Mouse (Mus musculus): Measurements from ENCODE around the gene Gimap1. TPM values are rescaled to one million over a fixed set of nuclear protein-coding genes. Genes with fewer than 3 reads are reported as not detected.

The Gimap1 gene
- total RNA-seq (2012; rRNA removed) (not detected in 2 replicates), polyA plus RNA-seq (2012; ENCODE audit: insufficient read depth in 1 of 2, insufficient read length in 2 of 2, low read depth in 1 of 2, low replicate concordance in 2 of 2, missing spikeins in 1 of 2) (not detected)

DNA sequence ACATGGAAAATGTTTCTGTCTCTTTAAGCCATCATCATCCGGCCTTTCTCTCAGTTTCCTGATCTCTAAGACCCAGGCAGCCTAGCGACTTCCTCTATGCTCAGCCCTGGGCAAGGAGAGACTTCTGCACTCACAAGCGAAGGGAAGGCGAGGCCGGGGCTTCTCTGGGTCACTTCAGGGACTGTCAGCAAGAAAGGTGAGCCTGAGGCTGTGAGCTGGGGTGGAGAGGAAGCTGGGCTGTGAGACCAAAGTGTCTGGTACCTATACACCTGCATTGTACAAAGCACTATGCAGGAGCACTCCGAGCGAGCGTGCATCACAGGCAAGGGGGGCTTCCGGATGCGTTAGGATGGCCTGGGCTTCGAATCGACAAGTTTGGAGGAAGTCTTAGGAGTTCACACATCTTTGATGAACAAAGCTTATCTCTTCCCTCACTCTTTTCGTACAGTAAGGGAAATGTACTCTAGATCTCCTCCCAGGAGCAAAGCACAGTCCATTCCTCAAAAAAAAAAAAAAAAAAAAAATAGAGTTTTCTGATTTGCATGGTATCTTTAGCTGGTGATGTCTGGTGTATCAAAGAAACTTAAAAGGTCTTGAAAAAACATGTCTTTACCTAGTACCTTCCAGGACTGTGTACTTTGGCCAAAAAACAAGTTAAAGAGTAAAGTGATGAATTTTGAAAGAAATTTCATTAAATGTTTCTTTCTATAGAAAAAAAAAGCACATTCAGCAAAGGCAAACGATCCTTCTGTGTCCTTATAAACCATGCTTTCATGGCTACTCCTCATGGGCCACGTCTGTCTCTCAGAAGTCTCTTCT is at the start of gene Gimap1:
Gimap1 (plus strand) TSS at position 94 of the 819 bp plus-strand sequence.
- Histone ChIP-seq H3K27ac (ENCODE audit: control insufficient read depth, low read depth, low read length) (no peak within 1 kb of the TSS), H3K36me3 (ENCODE audit: control insufficient read depth in 1 of 2, insufficient read depth in 2 of 2, low read length in 2 of 2) (no peaks in the 10 kb centered on the region), H3K9ac (ENCODE audit: control insufficient read depth, low read depth, low read length, poor library complexity, severe bottlenecking) (no peak within 1 kb of the TSS), H3K4me1 (ENCODE audit: control insufficient read depth in 1 of 2, insufficient read depth in 2 of 2, low read length in 2 of 2) (no peaks in the 10 kb centered on the region), H3K9me3 (replicated peaks; ENCODE audit: insufficient read depth, low read length) (no peaks in the 10 kb centered on the region), H3K79me2 (ENCODE audit: control insufficient read depth, insufficient read depth, low read length, poor library complexity) (no peaks in the 10 kb centered on the region), H3K27me3 (ENCODE audit: control insufficient read depth in 1 of 2, insufficient read depth in 2 of 2, low read length in 2 of 2) (no peaks in the 10 kb centered on the region), H3K4me3 (ENCODE audit: control insufficient read depth in 1 of 2, insufficient read depth in 1 of 2, low read depth in 2 of 2, low read length in 2 of 2) (no peak within 1 kb of the TSS)
- no peak for DNase-seq (ENCODE audit: low read depth, low spot score)
- no peak for TF ChIP-seq E2F4 (IDR thresholded peaks at IDR 0.05; ENCODE audit: borderline replicate concordance, low read depth, low read length)
- no peak for TF ChIP-seq ETS1 (IDR thresholded peaks at IDR 0.05; ENCODE audit: low read depth, low read length)
- TF ChIP-seq ZMIZ1 (IDR thresholded peaks at IDR 0.05; ENCODE audit: low read depth, low read length) = no peak
- TF ChIP-seq MEF2A (IDR thresholded peaks at IDR 0.05; ENCODE audit: extremely low read depth, insufficient replicate concordance, low read depth, low read length, poor library complexity, severe bottlenecking) = no peak
- TF ChIP-seq POLR2AphosphoS2 (IDR thresholded peaks at IDR 0.05; ENCODE audit: low read length) = no peak
- TF ChIP-seq UBTF (IDR thresholded peaks at IDR 0.05; ENCODE audit: borderline replicate concordance, insufficient read depth, low read depth, low read length) = no peak
- no peak for TF ChIP-seq CHD2 (IDR thresholded peaks at IDR 0.05; ENCODE audit: low read length)
- no peak for TF ChIP-seq RCOR1 (IDR thresholded peaks at IDR 0.05; ENCODE audit: low read depth, low read length)
- TF ChIP-seq ZC3H11A (IDR thresholded peaks at IDR 0.05; ENCODE audit: low read depth, low read length) = no peak
- no peak for TF ChIP-seq TBP (IDR thresholded peaks at IDR 0.05; ENCODE audit: low read depth, low read length)
- TF ChIP-seq POLR2A (IDR thresholded peaks at IDR 0.05; ENCODE audit: control insufficient read depth in 1 of 2, insufficient read depth in 1 of 2, low read depth in 1 of 2, low read length in 2 of 2, poor library complexity in 1 of 2) = no peak
- no peak for TF ChIP-seq GABPA (IDR thresholded peaks at IDR 0.05; ENCODE audit: low read depth, low read length)
- no peak for TF ChIP-seq POLR2AphosphoS5 (IDR thresholded peaks at IDR 0.05; ENCODE audit: borderline replicate concordance, low read depth, low read length)
- no peak for TF ChIP-seq ELF1 (IDR thresholded peaks at IDR 0.05; ENCODE audit: low read depth, low read length)
- TF ChIP-seq USF1 (IDR thresholded peaks at IDR 0.05; ENCODE audit: low read depth, low read length) = no peak
- TF ChIP-seq MAX (IDR thresholded peaks at IDR 0.05; ENCODE audit: low read length) = no peak
- TF ChIP-seq MAZ (IDR thresholded peaks at IDR 0.05; ENCODE audit: low read depth, low read length) = no peak
- TF ChIP-seq EP300 (IDR thresholded peaks at IDR 0.05; ENCODE audit: low read depth in 1 of 2, low read length in 2 of 2) = no peak

DNA sequence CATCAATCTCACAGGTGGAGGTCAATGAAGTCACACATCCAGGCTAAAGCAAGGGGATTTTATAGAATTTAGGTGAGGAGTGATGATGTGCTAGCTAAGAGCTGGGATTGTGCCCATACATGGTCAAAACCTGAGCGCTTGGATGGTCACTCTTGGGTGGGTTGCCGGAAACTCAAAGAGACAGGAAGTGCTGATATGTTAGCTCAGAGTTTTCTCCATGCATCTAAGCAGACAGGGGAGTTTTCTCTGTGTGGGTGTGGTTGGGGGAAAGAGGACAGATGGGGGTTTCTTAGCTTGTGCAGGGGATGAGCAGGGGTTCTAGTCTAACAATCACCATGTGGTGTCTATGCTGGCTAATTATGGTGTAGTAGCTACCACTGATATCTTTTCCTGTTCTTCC is 49.5 kb upstream of the Gimap1 start:
- H3K27me3 ChIP-seq (ENCODE audit: control insufficient read depth in 1 of 2, insufficient read depth in 2 of 2, low read length in 2 of 2) = peaks cover 0 to 1% of the 10 kb centered on the region in 2 experiments; a peak in 1 of 4 replicates
- H3K4me1 ChIP-seq (ENCODE audit: control insufficient read depth in 1 of 2, insufficient read depth in 2 of 2, low read length in 2 of 2) = no peaks in the 10 kb centered on the region
- no peaks in the 10 kb centered on the region for H3K79me2 ChIP-seq (ENCODE audit: control insufficient read depth, insufficient read depth, low read length, poor library complexity)
- H3K9me3 ChIP-seq (replicated peaks; ENCODE audit: insufficient read depth, low read length) = no peaks in the 10 kb centered on the region
- no peak overlapping the region for H3K9ac ChIP-seq (ENCODE audit: control insufficient read depth, low read depth, low read length, poor library complexity, severe bottlenecking)
- H3K4me3 ChIP-seq (ENCODE audit: control insufficient read depth in 1 of 2, insufficient read depth in 1 of 2, low read depth in 2 of 2, low read length in 2 of 2) = no peak overlapping the region
- H3K36me3 ChIP-seq (ENCODE audit: control insufficient read depth in 1 of 2, insufficient read depth in 2 of 2, low read length in 2 of 2) = no peaks in the 10 kb centered on the region
- DNase-seq (ENCODE audit: low read depth, low spot score) = no peak
- no peak overlapping the region for H3K27ac ChIP-seq (ENCODE audit: control insufficient read depth, low read depth, low read length)
- TF ChIP-seq MXI1 (IDR thresholded peaks at IDR 0.05; ENCODE audit: low read depth, low read length) = no peak
- no peak for TF ChIP-seq USF1 (IDR thresholded peaks at IDR 0.05; ENCODE audit: low read depth, low read length)
- TF ChIP-seq ZNF384 (IDR thresholded peaks at IDR 0.05; ENCODE audit: low read depth, low read length) = no peak
- TF ChIP-seq MAX (IDR thresholded peaks at IDR 0.05; ENCODE audit: low read length) = no peak
- TF ChIP-seq EP300 (IDR thresholded peaks at IDR 0.05; ENCODE audit: low read depth in 1 of 2, low read length in 2 of 2) = no peak
- no peak for TF ChIP-seq TAL1 (IDR thresholded peaks at IDR 0.05; ENCODE audit: low read length)
- no peak for TF ChIP-seq SIN3A (IDR thresholded peaks at IDR 0.05; ENCODE audit: low read length)
- TF ChIP-seq TCF12 (IDR thresholded peaks at IDR 0.05; ENCODE audit: low read depth, low read length) = no peak
- no peak for TF ChIP-seq JUND (IDR thresholded peaks at IDR 0.05; ENCODE audit: low read depth, low read length)
- no peak for TF ChIP-seq ETS1 (IDR thresholded peaks at IDR 0.05; ENCODE audit: low read depth, low read length)
- no peak for TF ChIP-seq GABPA (IDR thresholded peaks at IDR 0.05; ENCODE audit: low read depth, low read length)
- TF ChIP-seq BHLHE40 (IDR thresholded peaks at IDR 0.05; ENCODE audit: borderline replicate concordance, low read depth, low read length) = no peak
- no peak for TF ChIP-seq MAZ (IDR thresholded peaks at IDR 0.05; ENCODE audit: low read depth, low read length)
- TF ChIP-seq ELF1 (IDR thresholded peaks at IDR 0.05; ENCODE audit: low read depth, low read length) = no peak
- TF ChIP-seq RCOR1 (IDR thresholded peaks at IDR 0.05; ENCODE audit: low read depth, low read length) = no peak
- no peak for TF ChIP-seq E2F4 (IDR thresholded peaks at IDR 0.05; ENCODE audit: borderline replicate concordance, low read depth, low read length)
